Mouse (Mus musculus): ENCODE measurements around the gene Tex14.

- TF ChIP-seq CTCF (IDR thresholded peaks at IDR 0.05; ENCODE audit: borderline replicate concordance, control insufficient read depth, extremely low read depth, insufficient read depth, low read length, poor library complexity), result no peak
- TF ChIP-seq POLR2A (IDR thresholded peaks at IDR 0.05; ENCODE audit: control insufficient read depth, extremely low read depth, insufficient read depth, low read length, poor library complexity), result no peak
Observed at GRCm38 (mm10) chr11:87573751-87574150, 168.9 kb downstream of the Tex14 start.

Measured in thymus, adult 2 months (tissue).